Mouse (Mus musculus) ES-E14 (cell line): ENCODE data around the gene Cactin.

Experiments used
- CHD2 ChIP-seq: IDR thresholded peaks from 2 replicates; pipeline ENCODE4 v1.6.1; 2014; ENCODE audit warnings: mild to moderate bottlenecking, low read depth, low read length, inconsistent platforms
- ZC3H11A ChIP-seq: IDR thresholded peaks from 2 replicates; pipeline ENCODE4 v1.6.1; 2012; ENCODE audit warnings: low read depth, mild to moderate bottlenecking, inconsistent platforms, low read length, borderline replicate concordance
- ZNF384 ChIP-seq: IDR thresholded peaks from 2 replicates; pipeline ENCODE4 v1.6.1; 2012; ENCODE audit warnings: low read depth, low read length, inconsistent platforms

GRCm38 (mm10) chr10:81360721-81361120 is 39.8 kb downstream of the Cactin start:
- TF ChIP-seq ZC3H11A (no peak), ZNF384 (no peak), CHD2 (no peak)
